Mouse (Mus musculus): ENCODE data around the gene Abcb8.

The Abcb8 gene

GRCm38 (mm10) chr5:24366426-24366825 is 27.0 kb upstream of the Abcb8 start:
- no peak for DNase-seq (ENCODE audit: low read depth, low spot score)

DNA sequence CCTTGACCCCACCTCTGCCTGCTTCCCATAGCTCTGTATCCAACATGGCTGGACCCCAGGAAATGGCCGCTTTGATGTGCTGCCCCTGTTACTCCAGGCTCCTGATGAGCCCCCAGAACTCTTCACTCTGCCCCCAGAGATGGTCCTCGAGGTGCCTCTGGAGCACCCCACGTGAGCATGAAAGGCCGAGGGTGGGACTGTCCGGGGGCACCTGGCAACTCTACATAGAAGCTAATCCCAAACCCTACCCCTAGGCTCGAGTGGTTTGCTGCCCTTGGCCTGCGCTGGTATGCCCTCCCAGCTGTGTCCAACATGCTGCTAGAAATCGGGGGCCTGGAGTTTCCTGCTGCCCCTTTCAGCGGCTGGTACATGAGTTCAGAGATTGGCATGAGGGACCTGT is 23.7 kb upstream of the Abcb8 start:
- no peak for DNase-seq (ENCODE audit: low read depth, low spot score)

- DNase-seq (ENCODE audit: low read depth, low spot score) = no peak
Observed at GRCm38 (mm10) chr5:24373807-24374206, 19.7 kb upstream of the Abcb8 start.

- DNase-seq (ENCODE audit: low read depth, low spot score) = no peak
Observed at GRCm38 (mm10) chr5:24374216-24374615, 19.2 kb upstream of the Abcb8 start.

GRCm38 (mm10) chr5:24374666-24375328 is 18.7 kb upstream of the Abcb8 start:
- DNase-seq (ENCODE audit: low read depth, low spot score) = no peak

GRCm38 (mm10) chr5:24378700-24379099 is 14.8 kb upstream of the Abcb8 start:
- no peak for DNase-seq (ENCODE audit: low read depth, low spot score)

- no peak for DNase-seq (ENCODE audit: low read depth, low spot score)
Observed at GRCm38 (mm10) chr5:24379501-24379900, 14.0 kb upstream of the Abcb8 start.

- no peak for DNase-seq (ENCODE audit: low read depth, low spot score)
Observed at GRCm38 (mm10) chr5:24380499-24380898, 13.0 kb upstream of the Abcb8 start.

DNA sequence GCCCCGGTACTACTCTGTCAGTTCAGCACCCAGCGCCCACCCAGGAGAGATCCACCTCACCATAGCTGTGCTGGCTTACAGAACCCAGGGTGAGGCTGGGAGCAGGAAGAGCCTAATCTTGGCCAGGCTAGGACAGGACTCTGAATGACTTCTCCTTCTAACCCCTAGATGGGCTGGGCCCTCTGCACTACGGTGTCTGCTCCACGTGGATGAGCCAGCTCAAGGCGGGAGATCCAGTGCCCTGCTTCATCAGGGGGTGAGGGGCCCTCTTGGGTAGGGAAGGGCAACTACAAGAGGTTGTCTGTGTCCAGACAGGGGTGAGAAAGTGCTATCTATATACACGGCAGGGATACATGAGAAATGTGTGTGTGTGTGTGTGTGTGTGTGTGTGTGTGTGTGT is 12.0 kb upstream of the Abcb8 start:
- DNase-seq (ENCODE audit: low read depth, low spot score) = no peak

DNA sequence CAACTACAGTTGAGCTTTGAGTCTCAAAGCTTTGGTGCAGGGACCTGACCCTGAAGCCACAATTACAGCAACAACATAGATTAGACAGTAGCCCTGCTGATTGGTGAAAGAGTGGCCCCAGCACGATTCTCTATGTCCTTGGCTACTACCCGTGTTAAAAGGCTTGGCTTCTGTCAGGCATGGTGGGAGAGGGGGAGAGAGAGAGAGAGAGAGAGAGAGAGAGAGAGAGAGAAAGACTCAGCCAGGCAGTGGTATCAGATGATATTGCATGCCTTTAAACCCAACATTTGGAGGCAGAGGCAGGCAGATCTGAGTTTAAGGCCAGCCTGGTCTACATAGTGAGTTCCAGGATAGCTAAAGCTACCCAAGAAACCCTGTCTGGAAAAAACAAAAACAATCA is 11.5 kb upstream of the Abcb8 start:
- no peak for DNase-seq (ENCODE audit: low read depth, low spot score)

- DNase-seq (ENCODE audit: low read depth, low spot score) = peak; percentile 96
Observed at GRCm38 (mm10) chr5:24383026-24383859, 10.2 kb upstream of the Abcb8 start.

DNA sequence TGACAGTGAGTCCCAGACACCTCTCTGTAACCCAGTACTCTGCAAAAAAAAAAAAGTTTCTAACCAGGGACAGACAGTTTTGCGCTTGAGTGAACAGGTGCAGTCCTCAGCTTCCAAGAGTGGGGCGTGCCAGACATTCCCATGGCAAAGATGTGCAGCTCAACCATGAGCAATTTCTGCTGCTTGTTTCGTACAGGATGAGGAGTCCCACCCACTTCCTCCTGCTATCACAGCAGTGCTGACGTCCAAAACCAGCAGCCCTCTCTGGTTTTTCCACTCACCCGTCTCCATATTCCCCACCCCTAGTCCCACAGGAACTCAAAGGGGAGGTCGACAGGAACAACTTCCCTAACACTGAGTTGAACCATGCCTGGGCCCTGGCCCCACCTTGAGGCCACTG is 9.1 kb upstream of the Abcb8 start:
- DNase-seq (ENCODE audit: low read depth, low spot score) = no peak

DNA sequence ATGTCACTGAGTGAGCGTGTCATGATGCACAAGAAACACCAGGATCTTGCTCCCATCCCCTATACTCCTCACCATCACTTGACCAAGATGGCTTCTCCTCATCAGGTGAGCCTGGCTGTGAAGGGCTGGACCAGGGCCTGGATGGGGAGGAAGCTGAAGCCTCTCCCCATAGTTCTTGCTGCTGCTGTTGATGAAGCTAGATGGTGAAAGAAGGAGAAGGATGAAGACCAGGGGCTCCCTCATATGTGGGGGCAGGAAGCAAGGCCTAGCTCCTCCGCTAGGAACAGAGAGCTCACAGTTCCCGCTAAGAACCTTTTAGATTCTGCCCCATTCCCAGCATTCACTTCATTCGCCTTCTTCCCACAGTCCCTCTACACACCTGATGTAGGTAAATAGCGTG is 8.1 kb upstream of the Abcb8 start:
- DNase-seq (ENCODE audit: low read depth, low spot score) = no peak

DNA sequence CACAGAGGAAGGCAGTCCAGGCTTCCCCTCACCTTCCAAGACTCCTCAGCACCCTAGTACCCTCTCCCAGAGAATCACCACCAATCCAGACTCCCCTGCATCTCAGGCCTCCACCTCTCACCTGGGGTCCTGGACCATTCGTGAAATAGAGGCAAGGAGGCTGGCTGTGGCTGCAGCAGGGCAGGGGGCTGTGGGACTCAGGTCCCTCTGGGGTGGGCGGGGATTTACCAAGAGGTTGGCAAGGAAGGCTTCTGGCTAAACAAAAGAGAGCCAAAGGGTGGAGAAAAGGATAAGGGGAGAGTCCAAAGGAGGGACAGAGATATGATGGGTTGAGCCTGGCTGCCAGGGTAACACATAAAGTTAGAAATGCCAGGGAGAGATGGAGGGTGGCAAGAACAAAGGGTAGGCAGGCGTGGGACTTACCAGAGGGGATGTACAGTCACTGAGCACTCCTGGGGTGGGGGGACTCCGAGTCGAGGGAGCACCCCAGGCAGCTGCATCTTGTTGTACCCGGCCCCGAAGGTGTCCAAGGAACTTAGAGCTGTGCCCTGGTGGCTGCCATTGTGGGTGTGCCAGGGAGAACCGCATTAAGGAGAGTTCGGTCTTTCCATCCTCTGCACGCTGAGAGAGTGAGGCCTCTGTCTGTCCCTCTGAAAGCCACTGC is 7.4 kb upstream of the Abcb8 start:
- DNase-seq (ENCODE audit: low read depth, low spot score) = no peak

DNA sequence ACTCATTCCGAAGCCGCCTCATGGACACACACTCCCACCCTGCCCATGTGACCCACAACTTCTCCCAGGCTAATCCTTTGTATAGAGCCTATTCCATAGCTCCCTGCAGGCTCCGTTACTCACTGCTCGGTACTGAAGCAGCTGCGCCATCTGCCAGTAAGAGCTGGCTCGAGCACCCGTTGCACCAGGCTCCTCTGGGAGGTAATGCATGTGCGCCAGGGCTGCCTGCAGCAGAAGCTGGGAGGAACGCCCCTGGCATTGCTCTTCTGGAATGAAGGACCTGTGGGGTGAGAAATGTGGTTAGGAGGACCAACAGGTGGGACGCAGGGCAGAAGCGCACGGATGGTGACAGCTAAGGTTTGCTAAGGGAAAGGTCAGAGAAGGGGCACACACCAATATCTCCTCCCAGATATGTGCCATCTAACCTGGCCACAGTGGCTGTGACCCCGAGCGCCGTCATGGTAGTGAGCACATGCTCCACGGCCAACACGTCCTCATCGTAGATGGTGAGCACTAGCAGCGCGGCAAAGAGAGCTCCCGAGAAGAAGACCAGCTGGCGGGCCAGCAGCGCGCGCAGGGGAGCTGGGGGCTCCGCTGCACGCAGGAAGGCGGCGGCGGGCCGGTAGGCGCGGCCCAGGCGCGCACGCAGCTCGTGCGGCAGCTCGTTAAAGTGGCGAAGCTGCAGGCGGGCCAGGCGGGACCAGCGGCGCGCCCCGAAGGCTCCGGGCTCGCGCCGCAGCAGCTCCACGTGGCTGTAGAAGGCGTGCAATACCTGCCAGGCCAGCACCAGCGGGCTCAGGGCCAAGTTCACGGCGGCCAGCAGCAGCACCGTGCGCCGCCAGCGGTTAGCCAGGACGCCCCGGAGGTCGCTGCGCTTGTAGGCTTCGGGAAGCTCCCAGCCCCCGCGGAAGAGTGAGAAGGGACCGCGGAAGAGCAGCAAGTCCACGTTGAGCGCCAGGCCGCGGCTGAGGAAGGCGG is 5.9 kb upstream of the Abcb8 start:
- DNase-seq (ENCODE audit: low read depth, low spot score) = peak; percentile 59

DNA sequence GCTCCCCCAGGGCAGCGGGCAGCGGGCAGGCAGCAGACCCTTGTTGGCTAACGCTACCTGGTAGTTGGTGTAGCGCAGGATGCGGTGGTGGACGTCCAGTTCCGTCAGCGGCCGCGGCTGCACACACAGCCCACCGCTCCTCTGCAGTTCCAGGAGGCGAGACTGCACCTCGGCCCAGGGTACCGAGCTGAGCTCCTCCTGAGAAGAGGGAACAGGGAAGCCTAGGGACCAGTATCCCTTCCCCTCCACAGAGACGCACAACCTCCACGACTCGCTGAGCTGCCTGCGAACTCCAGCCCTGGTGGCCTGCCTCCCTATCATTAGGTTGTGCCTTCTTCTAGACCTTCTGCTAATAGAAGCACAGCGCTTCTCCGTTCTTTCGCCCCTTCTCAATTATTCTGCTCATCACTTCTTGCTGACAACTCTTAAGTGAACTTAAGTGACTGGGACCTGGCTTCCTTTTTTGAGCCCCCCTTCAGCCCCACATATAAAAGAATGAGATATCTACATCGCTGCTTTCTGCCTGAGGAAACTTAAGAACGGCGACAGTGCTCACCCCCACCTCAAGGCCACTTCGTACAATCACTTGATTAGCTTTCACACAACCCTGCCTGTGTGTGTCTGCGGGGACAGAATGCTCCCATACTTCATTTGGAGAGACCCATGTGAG is 5.1 kb upstream of the Abcb8 start:
- DNase-seq (ENCODE audit: low read depth, low spot score) = no peak

GRCm38 (mm10) chr5:24389011-24389657 is 4.3 kb upstream of the Abcb8 start:
- DNase-seq (ENCODE audit: low read depth, low spot score) = peak; percentile 62

GRCm38 (mm10) chr5:24389658-24390020 is 3.8 kb upstream of the Abcb8 start:
- DNase-seq (ENCODE audit: low read depth, low spot score) = no peak

DNA sequence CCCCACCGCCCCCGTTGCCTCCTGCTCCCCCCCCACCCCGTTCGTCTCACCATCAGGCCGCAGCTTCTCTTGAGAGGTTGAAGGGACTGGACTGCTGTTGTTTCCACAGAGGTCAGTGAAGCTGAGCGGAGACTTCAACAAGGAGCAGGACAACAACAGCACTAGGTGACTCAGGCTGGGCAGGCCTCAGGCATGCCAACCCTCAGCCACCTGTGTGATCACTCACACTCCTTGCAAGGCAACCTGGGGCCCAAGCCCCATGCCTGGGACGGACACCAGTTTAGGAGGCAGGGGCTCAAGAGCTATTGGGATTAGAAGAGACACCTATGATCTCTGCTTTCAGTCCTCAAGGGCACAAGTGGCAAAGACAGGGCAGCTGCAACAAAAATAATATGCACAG is 1.6 kb upstream of the Abcb8 start, which contains the start of gene Atg9b:
Atg9b (minus strand) TSS at position 280 of the 400 bp plus-strand sequence.
- no peak for DNase-seq (ENCODE audit: low read depth, low spot score)

- DNase-seq (ENCODE audit: low read depth, low spot score) = no peak
Observed at GRCm38 (mm10) chr5:24392724-24393123, 739 bp upstream of the Abcb8 start.
